Mouse (Mus musculus): ENCODE measurements at regions not wholly inside any gene's neighbourhood (a gene's known extent, or its start where the extent isn't known, plus 50 kb on each side); places are given as distances from the start of the nearest gene placed in this dataset.

- H3K27ac ChIP-seq (ENCODE audit: low read depth) = no peak overlapping the region
- DNase-seq (ENCODE audit: low spot score) (peak; percentile 42), ATAC-seq (ENCODE audit: insufficient read depth, low read depth) (no peak)
- TF ChIP-seq CTCF (IDR thresholded peaks at IDR 0.05; ENCODE audit: low read depth) (peak; percentile 30), EP300 (IDR thresholded peaks at IDR 0.05; ENCODE audit: low read depth) (no peak)
- H3K27me3 ChIP-seq (ENCODE audit: control insufficient read depth, insufficient read depth, low read length) = no peaks in the 10 kb centered on the region
- no peaks in the 10 kb centered on the region for H3K4me1 ChIP-seq (ENCODE audit: control insufficient read depth, insufficient read depth)
- no peak overlapping the region for H3K9ac ChIP-seq (replicated peaks; ENCODE audit: low read depth, low read length)
- H3K36me3 ChIP-seq (replicated peaks; ENCODE audit: control insufficient read depth, insufficient read depth, low read length) = no peaks in the 10 kb centered on the region
- H3K9me3 ChIP-seq (replicated peaks; ENCODE audit: control insufficient read depth, low read length) = no peaks in the 10 kb centered on the region
- WGBS = 48% methylated on average over 1 of the region's 1 CpGs
- H3K4me2 ChIP-seq (ENCODE audit: low read depth, low read length) = no peak overlapping the region
- H3K4me3 ChIP-seq (ENCODE audit: low read depth, low read length) = no peak overlapping the region
Observed at GRCm38 (mm10) chr1:111242344-111242743, 265.0 kb upstream of the Cdh19 start.

Measured in heart, postnatal 0 days (tissue).